Mouse (Mus musculus) c-Kit-positive CD71-positive TER-119-positive erythroid progenitor cells, embryonic 14.5 days (primary cell): ENCODE measurements around the gene Spata21.

Experiments used
- DNase-seq: peaks from one replicate; pipeline ENCODE4 v3.0.0-alpha.2; 2013; ENCODE audit warnings: low spot score

Spata21 gene

GRCm38 (mm10) chr4:141076761-141077506 lies 11.2 kb upstream of the Spata21 start:
- DNase-seq, result peak; percentile 70

- DNase-seq, result peak; percentile 97
Observed at GRCm38 (mm10) chr4:141077681-141078509, 10.2 kb upstream of the Spata21 start, which contains the start of gene Necap2. Gene Necap2, minus strand, starts transcription at chr4:141078357.

- DNase-seq, result no peak
Observed at GRCm38 (mm10) chr4:141078510-141079137, 9.5 kb upstream of the Spata21 start.

- no peak for DNase-seq
Observed at GRCm38 (mm10) chr4:141086862-141087261, 1.3 kb upstream of the Spata21 start.

GRCm38 (mm10) chr4:141088714-141089113 lies 581 bp downstream of the Spata21 start:
- no peak for DNase-seq

GRCm38 (mm10) chr4:141095016-141095415 lies 6.9 kb downstream of the Spata21 start:
- DNase-seq, result no peak

GRCm38 (mm10) chr4:141096710-141097109 lies 8.6 kb downstream of the Spata21 start:
- DNase-seq, result no peak

GRCm38 (mm10) chr4:141098935-141099334 lies 10.8 kb downstream of the Spata21 start:
- DNase-seq, result no peak

GRCm38 (mm10) chr4:141099956-141100355 lies 11.8 kb downstream of the Spata21 start:
- no peak for DNase-seq

- DNase-seq, result no peak
Observed at GRCm38 (mm10) chr4:141101291-141101690, 13.2 kb downstream of the Spata21 start.

GRCm38 (mm10) chr4:141101855-141102254 lies 13.7 kb downstream of the Spata21 start:
- DNase-seq, result peak; percentile 60

GRCm38 (mm10) chr4:141106526-141107183 lies 18.5 kb downstream of the Spata21 start:
- DNase-seq, result no peak

GRCm38 (mm10) chr4:141108196-141108732 lies 20.1 kb downstream of the Spata21 start:
- no peak for DNase-seq

GRCm38 (mm10) chr4:141113831-141114230 lies 25.7 kb downstream of the Spata21 start:
- no peak for DNase-seq

- no peak for DNase-seq
Observed at GRCm38 (mm10) chr4:141114521-141114981, 26.4 kb downstream of the Spata21 start.

GRCm38 (mm10) chr4:141115398-141115797 lies 27.3 kb downstream of the Spata21 start:
- no peak for DNase-seq

- no peak for DNase-seq
Observed at GRCm38 (mm10) chr4:141118691-141119090, 30.6 kb downstream of the Spata21 start.

GRCm38 (mm10) chr4:141120700-141121099 lies 32.6 kb downstream of the Spata21 start:
- DNase-seq, result no peak

GRCm38 (mm10) chr4:141122663-141123062 lies 34.5 kb downstream of the Spata21 start:
- DNase-seq, result no peak

- no peak for DNase-seq
Observed at GRCm38 (mm10) chr4:141123065-141123464, 34.9 kb downstream of the Spata21 start.

GRCm38 (mm10) chr4:141129190-141129710 lies 41.1 kb downstream of the Spata21 start:
- no peak for DNase-seq
